21 mouse cellular contexts compared by ENCODE assay signal in the genomic region with DNA sequence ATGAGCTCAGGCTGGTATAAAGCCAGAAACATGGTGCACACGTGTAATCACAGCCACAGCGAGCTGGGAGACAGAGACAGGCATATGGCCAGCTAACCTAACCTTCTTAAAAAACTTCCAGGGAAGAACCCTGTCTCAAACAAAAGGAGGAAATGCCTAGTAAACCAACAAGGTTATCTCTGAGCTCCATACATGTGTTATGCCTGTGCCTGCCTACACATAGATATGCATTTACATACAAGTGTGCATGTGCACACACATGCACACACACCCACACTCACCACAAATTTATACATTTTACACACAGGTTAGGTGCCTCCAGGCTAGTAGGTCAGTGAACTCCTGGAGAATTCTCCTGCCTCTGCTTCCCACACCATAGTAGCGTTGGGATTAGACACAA.
"Had no signal": no experiment of that assay in that cellular context is flagged by ENCODE, and none has a peak within 500 bp of the region (broad histone marks: within the 10 kb centered on the region; RNA-seq: fewer than 3 reads in every experiment).

No protein-coding gene starts in this region.

- H3K27me3 ChIP-seq: liver, embryonic 13.5 days; liver, embryonic 15.5 days; lung, embryonic 15.5 days; midbrain, embryonic 12.5 days; neural tube, embryonic 13.5 days; neural tube, embryonic 15.5 days had no signal

- DNase-seq: liver, embryonic 13.5 days; liver, postnatal 0 days; lung, postnatal 10 days; midbrain, embryonic 14.5 days; retina, postnatal 1 day; right cerebral cortex, adult 18-20 months; right cerebral cortex, postnatal 25 days; right cerebral cortex, postnatal 4 days; spleen, adult 18-20 months; thymus, adult 18-20 months; thymus, postnatal 14 days; thymus, postnatal 36 days had no signal

- H3K9me3 ChIP-seq: liver, embryonic 13.5 days; liver, embryonic 15.5 days; lung, embryonic 15.5 days; midbrain, embryonic 10.5 days; midbrain, embryonic 12.5 days; neural tube, embryonic 13.5 days; neural tube, embryonic 15.5 days had no signal

- H3K4me2 ChIP-seq: liver, embryonic 13.5 days; liver, embryonic 15.5 days; lung, embryonic 15.5 days; midbrain, embryonic 12.5 days; neural tube, embryonic 13.5 days; neural tube, embryonic 15.5 days had no signal

- H3K36me3 ChIP-seq: liver, embryonic 13.5 days; liver, embryonic 15.5 days; lung, embryonic 15.5 days; midbrain, embryonic 10.5 days; midbrain, embryonic 12.5 days; neural tube, embryonic 13.5 days; neural tube, embryonic 15.5 days had no signal

- ATAC-seq: liver, postnatal 0 days; midbrain, embryonic 16.5 days had no signal

- H3K4me3 ChIP-seq: liver, embryonic 13.5 days; liver, embryonic 15.5 days; lung, embryonic 15.5 days; midbrain, embryonic 10.5 days; midbrain, embryonic 12.5 days; myocyte; neural tube, embryonic 13.5 days; neural tube, embryonic 15.5 days had no signal

- H3K27ac ChIP-seq: liver, embryonic 13.5 days; liver, embryonic 15.5 days; lung, embryonic 15.5 days; macrophage; midbrain, embryonic 10.5 days; midbrain, embryonic 12.5 days; neural tube, embryonic 13.5 days; neural tube, embryonic 15.5 days had no signal

- H3K9ac ChIP-seq: liver, embryonic 13.5 days; liver, embryonic 15.5 days; liver, postnatal 0 days; lung, embryonic 15.5 days; midbrain, embryonic 12.5 days; neural tube, embryonic 13.5 days; neural tube, embryonic 15.5 days had no signal

- H3K4me1 ChIP-seq: liver, embryonic 13.5 days; liver, embryonic 15.5 days; lung, embryonic 15.5 days; midbrain, embryonic 10.5 days; midbrain, embryonic 12.5 days; neural tube, embryonic 13.5 days; neural tube, embryonic 15.5 days had no signal
